Mouse (Mus musculus) splenic B cell, adult 2 months (primary cell): Measurements from ENCODE around the gene Pou3f1.

Experiments used
- DNase-seq: peaks from one replicate; pipeline ENCODE4 v3.0.0-alpha.2; 2011; ENCODE audit warnings: low read depth, low spot score
- H3K27me3 ChIP-seq: 2 replicates; pipeline ENCODE4 v1.6.1; 2012; ENCODE audit warnings: mild to moderate bottlenecking, low read length, moderate library complexity, mixed read lengths; ENCODE audit not compliant: control insufficient read depth, poor library complexity, insufficient read depth, severe bottlenecking
- H3K36me3 ChIP-seq: 2 replicates; pipeline ENCODE4 v1.6.1; 2012; ENCODE audit warnings: mild to moderate bottlenecking, low read length, moderate library complexity, mixed read lengths; ENCODE audit not compliant: control insufficient read depth, poor library complexity, insufficient read depth, severe bottlenecking

Pou3f1 gene

DNA sequence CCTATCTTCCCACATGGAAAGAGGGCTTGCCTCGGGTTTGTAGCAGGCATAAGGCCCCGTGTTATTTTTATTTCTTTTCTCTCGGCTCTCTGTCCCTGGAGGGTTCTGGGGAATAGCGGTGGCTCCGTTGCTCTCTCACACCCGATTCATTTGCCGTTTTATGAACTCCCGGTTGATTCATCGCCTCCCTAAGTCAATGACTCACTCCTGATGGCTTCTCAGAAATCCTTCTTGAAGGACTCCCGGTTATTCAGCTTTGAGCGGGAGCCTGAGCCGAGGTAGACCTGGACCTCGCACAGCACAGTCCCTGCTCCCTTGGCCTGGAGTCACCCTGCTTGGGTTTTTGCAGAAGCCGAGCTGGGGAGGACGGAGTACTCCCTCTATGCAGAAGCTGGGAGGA, 8.0 kb downstream of the Pou3f1 start:
- Histone ChIP-seq H3K36me3 (no peaks in the 10 kb centered on the region), H3K27me3 (peaks cover 4% of the 10 kb centered on the region; the same call in 1 of the 2 replicates)
- no peak for DNase-seq

DNA sequence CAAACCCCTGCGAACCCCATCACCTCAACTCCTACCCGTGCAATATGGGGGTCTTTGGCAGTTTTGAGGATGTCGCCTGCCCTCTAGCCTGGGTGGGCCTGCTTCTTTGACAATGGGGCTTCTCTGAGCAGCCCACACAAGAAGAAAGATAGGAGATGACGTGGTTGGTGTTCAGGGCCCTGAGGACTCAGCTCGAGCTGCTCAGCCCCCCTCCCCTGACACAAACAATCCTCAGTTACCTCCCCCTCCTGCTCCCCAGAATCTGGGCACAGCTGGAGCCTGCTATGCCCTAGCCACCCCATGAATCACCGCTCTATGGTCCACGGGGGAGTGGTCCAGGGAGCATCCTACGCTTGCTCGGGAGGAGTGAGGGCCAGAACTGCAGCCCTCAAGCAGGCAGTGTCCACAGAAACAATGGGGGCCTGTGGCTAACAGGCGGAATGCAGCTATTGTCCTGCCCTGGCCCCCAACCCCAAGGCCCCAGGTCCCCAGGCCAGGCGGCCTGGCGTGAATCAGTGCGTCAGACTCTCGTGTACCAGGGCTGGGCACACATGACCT, 10.9 kb downstream of the Pou3f1 start:
- H3K27me3 ChIP-seq = no peaks in the 10 kb centered on the region; the same call in 1 of the 2 replicates
- H3K36me3 ChIP-seq = no peaks in the 10 kb centered on the region
- DNase-seq = no peak

DNA sequence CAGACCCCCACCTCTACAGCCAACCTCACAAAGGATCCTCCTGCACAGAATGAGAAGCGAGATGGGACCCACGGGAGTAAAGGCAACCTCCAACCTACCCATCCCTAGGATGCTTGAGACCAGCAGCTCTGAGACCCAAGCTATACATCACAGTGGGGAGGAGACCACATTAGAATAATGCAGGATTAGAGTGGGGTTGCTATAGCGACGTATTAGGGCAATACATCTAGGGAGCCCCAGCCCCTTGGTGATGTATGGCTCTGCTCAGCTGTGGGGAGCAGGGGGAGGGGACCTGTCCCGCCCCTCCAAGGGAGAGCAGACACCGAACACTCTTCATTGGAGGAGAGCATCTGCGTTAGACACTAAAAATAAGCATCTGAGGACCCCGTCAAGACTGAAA, 11.5 kb downstream of the Pou3f1 start:
- Histone ChIP-seq H3K27me3 (no peaks in the 10 kb centered on the region; the same call in 1 of the 2 replicates), H3K36me3 (no peaks in the 10 kb centered on the region)
- DNase-seq = no peak

DNA sequence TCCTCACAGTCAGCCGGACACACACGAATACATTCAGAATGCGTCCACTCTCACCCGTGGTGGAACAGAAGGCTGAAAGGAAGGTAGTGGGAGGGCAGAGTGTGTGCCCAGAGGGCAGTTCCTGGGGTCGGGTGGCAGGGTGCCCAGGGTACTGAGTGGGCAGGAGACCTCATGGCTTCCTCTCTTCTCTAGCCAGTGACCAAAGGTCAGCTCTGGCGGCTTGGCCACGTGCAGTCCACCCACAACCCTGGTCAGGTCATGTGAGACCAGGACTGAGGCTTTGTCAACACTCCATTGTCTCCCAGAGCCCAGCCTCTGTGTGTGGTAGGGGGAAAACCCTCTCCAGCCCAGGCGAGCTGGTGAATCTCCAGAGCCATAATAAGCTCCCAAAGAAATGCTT, 13.6 kb downstream of the Pou3f1 start:
- peaks cover 1% of the 10 kb centered on the region; the same call in 1 of the 2 replicates for H3K27me3 ChIP-seq

DNA sequence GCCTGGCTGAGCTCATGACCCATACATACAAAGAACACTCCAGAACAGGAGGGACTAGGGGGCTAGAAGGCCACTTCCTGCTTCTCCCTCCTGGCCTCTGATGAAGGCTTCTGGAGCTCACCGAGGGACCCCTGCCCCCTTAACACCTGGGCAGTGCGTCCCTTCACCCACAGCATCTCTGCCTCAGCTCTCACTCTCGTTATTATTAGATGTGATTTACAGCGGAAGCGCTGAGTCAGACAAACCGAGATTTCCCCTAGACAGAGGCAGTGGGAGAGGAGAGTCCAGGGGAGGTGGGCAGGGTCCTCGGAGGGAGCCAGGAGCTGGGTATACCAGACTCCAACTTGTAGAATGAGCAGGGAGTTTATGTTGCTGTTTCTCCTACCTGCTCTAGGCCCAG, 15.0 kb downstream of the Pou3f1 start:
- Histone ChIP-seq H3K36me3 (no peaks in the 10 kb centered on the region), H3K27me3 (peaks cover 1% of the 10 kb centered on the region; the same call in 1 of the 2 replicates)
- DNase-seq = no peak

More for the DNA sequence above, 13.6 kb downstream of the Pou3f1 start:
- no peak for DNase-seq
- H3K36me3 ChIP-seq = no peaks in the 10 kb centered on the region

DNA sequence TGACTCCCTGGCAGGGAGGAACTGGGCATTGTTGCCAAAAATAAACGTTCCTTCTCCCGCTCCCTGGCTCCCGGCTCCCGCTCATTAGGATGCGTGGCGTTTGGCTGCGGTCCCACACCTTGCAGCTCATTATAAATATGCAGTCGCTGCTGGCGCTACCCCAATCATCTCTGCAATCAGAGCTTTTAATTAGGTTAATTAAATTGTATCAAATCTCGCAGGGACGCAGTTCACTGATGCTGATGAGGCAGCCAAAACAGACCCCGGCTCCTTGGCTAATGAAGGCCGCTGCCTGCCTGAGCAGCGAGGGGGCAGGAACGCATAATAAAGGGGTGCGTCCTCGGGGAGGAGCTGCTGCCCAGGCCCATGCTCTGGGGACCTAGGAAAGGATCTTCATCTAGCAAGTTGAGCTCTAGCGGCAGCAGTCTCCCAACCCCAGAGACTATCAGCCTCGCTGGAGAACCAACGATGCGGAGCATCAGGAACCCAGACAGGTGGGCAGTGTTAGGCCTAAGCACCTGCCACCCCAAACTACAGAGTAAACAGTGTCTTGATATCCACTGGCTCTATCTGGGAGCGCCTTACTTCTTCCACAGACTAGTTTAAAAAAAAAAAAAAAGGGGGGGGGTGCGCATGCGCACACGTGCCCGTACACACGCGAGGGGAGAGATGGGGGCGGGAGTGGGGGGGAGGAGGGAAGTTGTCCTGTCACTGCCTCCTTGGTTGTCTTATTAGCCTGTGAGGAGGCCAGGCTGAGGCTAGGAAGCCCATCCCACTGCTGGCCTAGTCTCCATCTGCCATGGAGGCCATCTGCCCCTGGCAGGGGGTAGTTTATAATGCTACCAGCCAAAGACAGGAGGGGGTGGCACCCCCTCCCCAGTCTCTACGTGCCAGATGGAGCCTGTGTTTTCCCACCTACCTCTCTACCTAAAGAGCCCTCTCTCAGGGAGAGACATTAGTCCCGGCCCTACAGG, 16.0 kb downstream of the Pou3f1 start:
- DNase-seq = peak; percentile 19
- H3K27me3 ChIP-seq = peaks cover 1% of the 10 kb centered on the region; the same call in 1 of the 2 replicates
- H3K36me3 ChIP-seq = no peaks in the 10 kb centered on the region

DNA sequence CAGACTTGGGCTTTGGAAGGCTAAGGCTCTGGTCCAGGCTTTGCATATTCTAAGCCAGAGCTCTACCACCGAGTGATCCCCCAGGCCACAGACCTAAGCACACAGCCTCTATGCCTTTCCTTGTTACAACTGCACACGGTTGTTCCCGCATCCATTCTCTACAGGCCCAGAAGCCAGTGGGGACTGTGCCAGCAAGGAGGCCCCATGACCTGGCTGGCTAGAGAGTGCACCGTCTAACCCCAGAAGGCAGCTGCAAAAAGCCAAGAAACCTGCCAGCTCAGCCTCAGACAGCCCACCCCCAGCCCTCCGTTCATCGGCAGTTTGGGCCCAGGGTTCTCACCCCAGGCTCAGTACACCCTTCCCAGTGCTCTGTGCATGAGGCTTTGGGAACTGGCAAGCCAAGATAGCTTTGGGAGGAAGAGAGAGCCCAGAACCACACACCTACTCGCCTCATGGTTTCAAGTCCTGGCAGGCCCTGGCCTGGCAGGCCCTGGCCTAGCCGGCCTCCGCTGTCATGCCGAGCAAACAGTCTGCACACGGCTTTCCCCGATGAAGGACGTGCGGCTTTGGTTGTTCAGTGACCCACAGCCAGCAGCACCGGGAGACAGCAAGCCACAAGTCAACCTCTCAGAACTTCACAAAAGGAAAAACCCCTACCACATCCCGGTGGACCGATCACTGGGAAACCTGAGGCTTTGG, 17.9 kb downstream of the Pou3f1 start:
- Histone ChIP-seq H3K27me3 (peaks cover 1% of the 10 kb centered on the region; the same call in 1 of the 2 replicates), H3K36me3 (no peaks in the 10 kb centered on the region; the same call in 1 of the 2 replicates)
- DNase-seq = no peak

DNA sequence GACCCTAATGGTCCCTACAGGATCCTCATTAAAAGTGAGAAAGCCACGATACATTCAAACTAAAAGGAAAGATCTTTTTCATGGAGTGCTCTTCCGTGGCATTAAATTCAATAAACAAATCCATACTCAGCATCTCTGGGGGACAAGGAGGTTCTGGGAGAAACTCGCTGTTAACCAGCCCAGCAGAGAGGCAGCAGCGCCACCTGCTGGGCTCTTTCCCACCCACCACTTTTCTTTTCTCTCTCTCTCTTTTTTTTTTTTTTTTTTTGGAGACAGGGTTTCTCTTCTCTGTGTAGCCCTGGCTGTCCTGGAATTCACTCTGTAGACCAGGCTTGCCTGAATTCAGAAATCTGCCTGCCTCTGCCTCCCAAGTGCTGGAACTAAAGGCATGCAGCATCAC, 18.4 kb downstream of the Pou3f1 start:
- peak; percentile 67 for DNase-seq
- H3K36me3 ChIP-seq = no peaks in the 10 kb centered on the region; the same call in none of the 2 replicates
- peaks cover 1% of the 10 kb centered on the region; the same call in 1 of the 2 replicates for H3K27me3 ChIP-seq

DNA sequence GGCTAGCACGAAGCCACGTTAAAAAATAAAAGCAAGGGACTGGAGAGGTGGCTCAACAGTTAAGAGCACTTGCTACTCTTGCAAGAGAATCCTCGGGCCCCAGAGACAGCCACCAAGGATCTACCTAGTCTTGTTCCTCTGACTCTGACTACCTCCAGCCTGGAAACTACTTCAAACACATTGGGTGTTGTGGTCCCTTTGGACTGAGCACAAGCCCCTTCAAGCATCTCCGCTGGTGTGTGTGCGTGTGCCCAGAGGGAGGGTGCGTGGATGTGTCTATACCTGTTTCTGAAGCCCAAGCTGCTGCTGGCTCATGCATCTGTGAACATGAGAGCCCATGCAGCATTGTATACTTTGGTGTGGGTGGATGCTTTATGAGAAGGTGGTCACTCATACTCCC, 19.4 kb downstream of the Pou3f1 start:
- no peak for DNase-seq
- H3K36me3 ChIP-seq = peaks cover 3% of the 10 kb centered on the region
- H3K27me3 ChIP-seq = peaks cover 1% of the 10 kb centered on the region; the same call in 1 of the 2 replicates

DNA sequence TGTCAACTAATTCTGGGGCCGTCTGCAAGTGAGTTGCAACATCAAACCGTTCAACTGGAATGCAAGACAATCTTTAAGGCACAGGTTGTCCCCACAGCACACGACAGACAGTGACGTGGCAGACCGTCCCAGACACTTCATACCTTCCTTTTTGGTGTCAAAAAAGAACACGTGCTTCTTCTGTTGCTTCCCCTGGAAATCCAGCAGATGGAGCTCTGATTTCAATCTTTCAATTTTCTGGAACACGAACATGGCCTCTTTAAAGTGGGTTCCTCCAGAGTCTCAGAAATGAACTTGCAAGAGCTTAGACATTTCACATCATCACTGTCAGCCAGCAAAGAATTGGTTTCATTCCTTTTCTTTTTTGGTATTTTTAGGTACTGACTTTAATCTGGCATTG, 25.7 kb downstream of the Pou3f1 start:
- H3K36me3 ChIP-seq = peaks cover 13% of the 10 kb centered on the region
- peak; percentile 51 for DNase-seq
- H3K27me3 ChIP-seq = no peaks in the 10 kb centered on the region

DNA sequence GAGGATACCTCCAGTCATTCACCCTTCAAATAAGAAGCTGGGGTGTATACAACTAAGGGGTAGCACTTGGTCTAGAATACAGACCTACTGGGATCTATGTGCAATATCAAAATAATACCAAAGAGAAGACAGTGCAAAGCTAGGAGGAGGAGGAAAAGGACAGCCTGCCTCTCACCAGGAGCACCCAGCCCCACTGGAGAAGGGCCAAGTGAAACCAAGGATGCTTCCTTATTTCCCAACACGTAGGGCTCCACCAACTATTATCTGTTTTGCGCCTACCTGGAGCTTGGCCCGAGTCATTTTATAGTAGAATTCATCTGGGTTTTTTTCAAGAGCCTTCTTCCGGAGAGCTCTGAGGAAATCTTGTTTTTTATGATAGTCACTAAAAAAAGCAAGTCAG, 26.9 kb downstream of the Pou3f1 start:
- no peaks in the 10 kb centered on the region for H3K27me3 ChIP-seq
- peaks cover 13% of the 10 kb centered on the region for H3K36me3 ChIP-seq
- no peak for DNase-seq

DNA sequence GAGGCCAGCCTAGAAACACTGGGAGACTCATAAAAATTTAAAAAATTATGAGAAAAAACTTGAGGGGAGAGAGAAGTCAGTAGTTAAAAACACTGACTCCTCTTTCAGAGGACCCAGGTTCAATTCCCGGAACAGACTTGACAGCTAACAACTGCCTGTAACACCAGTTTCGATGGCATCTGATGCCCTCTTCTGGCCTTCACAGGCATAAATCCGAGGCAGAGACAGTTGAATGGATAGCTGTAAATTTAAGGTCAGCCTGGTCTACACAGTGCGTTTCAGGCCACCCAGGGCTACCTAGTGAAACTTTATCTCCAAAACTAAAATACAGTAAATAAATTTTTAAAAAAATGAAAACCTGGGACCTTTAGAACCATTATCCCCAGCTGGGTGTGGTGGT, 28.4 kb downstream of the Pou3f1 start:
- H3K27me3 ChIP-seq = no peaks in the 10 kb centered on the region
- H3K36me3 ChIP-seq = peaks cover 13% of the 10 kb centered on the region
- peak; percentile 29 for DNase-seq

DNA sequence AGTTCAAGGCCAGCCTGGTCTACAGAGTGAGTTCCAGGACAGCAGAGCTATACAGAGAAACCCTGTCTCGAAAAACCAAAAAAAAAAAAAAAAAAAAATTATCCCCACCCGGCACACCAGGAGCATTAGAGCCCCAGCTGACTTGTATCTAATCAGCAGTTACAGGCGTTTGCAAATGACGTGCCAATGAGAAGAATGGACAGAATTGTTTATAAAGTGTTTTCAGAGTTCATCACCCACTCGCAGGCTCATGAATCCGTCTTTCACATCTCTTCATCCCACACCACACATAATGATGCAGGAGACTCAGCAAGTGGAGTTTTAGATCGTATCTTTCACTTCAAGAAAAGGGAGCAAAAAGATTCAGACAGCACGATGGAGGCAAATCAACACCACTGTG, 28.8 kb downstream of the Pou3f1 start:
- no peaks in the 10 kb centered on the region for H3K27me3 ChIP-seq
- H3K36me3 ChIP-seq = peaks cover 11% of the 10 kb centered on the region
- DNase-seq = no peak

DNA sequence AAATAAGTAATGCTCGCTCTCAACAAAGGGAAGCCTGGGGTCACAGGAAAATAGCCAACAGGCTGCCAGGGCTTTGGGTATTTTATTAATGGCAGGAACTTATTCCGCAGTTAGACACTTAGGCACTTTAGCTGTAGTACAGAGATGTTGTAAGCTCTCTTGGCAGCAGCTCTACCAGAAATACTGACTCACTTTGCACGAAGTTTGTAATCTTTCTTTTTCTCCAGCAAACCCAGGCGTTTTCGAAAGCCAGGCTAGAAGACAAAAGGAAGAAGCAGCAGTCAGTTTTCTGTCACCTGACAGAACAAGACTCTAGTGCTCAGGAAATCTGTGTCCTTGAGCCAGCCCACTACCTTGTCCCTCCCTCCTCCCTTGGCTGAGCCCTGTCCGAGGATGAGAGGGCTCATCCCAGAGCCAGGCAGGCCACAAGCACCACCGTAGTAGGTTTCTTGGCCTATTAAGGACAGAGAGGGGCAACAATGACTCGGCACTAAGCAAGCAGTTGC, 29.3 kb downstream of the Pou3f1 start:
- H3K27me3 ChIP-seq = no peaks in the 10 kb centered on the region
- DNase-seq = no peak
- peaks cover 10% of the 10 kb centered on the region for H3K36me3 ChIP-seq
